Mouse (Mus musculus) neural tube, embryonic 13.5 days (tissue): Measurements from ENCODE around the gene Itgb5. TPM values are rescaled to one million over a fixed set of nuclear protein-coding genes. Genes with fewer than 3 reads are reported as not detected.

Source experiments
- ATAC-seq: fragments of 200-750 bp; cut with Nextera tagmentation; 2 replicates; pipeline ENCODE4 v1.8.0; 2017; ENCODE audit warnings: low read depth, mild to moderate bottlenecking, moderate TSS enrichment, moderate library complexity
- H3K27ac ChIP-seq: fragments of 300-500 bp; sonication (generic); replicated peaks from 2 replicates; pipeline ENCODE4 v1.5.1; 2015; ENCODE audit warnings: moderate library complexity, mild to moderate bottlenecking, inconsistent platforms
- H3K27me3 ChIP-seq: fragments of 300-500 bp; sonication (generic); 2 replicates; pipeline ENCODE4 v1.6.1; 2015; ENCODE audit warnings: mild to moderate bottlenecking, inconsistent platforms
- H3K36me3 ChIP-seq: fragments of 300-500 bp; sonication (generic); 2 replicates; pipeline ENCODE4 v1.6.1; 2015; ENCODE audit warnings: mild to moderate bottlenecking, inconsistent platforms
- H3K4me1 ChIP-seq: fragments of 300-500 bp; sonication (generic); replicated peaks from 2 replicates; pipeline ENCODE4 v1.6.1; 2015; ENCODE audit warnings: inconsistent platforms
- H3K4me2 ChIP-seq: fragments of 300-500 bp; sonication (generic); 2 replicates; pipeline ENCODE4 v1.6.1; 2015; ENCODE audit warnings: inconsistent platforms, mild to moderate bottlenecking, moderate library complexity
- H3K4me3 ChIP-seq: fragments of 300-500 bp; sonication (generic); 2 replicates; pipeline ENCODE4 v1.5.1; 2015; ENCODE audit warnings: mild to moderate bottlenecking, inconsistent platforms
- H3K9ac ChIP-seq: fragments of 300-500 bp; sonication (generic); 2 replicates; pipeline ENCODE4 v1.6.1; 2015; ENCODE audit warnings: moderate library complexity, mild to moderate bottlenecking, inconsistent platforms
- H3K9me3 ChIP-seq: fragments of 300-500 bp; sonication (generic); 2 replicates; pipeline ENCODE4 v1.6.1; 2016; ENCODE audit warnings: inconsistent platforms
- WGBS: fragments of 180-500 bp; shearing (Covaris S2); methylation state at CpG from one replicate; pipeline ENCODE4 v1.1.7; 2015; 5-methylcytosine and 5-hydroxymethylcytosine counted together
- polyA plus RNA-seq: library from polyadenylated mRNA; unstranded; fragments of >200 nt; fragmentation: Nextera tagmentation; extraction: Ambion mirVana; gene quantifications from 2 replicates; pipeline ENCODE4 v1.2.1, GENCODE M21; 2015

Gene Itgb5
- polyA plus RNA-seq, 1 experiment from 2014 or later: 21.1 TPM

GRCm38 (mm10) chr16:33936885-33937284, 107.4 kb downstream of the Itgb5 start:
- Histone ChIP-seq H3K4me2 (no peak overlapping the region), H3K9me3 (no peaks in the 10 kb centered on the region), H3K27ac (no peak overlapping the region), H3K36me3 (no peaks in the 10 kb centered on the region), H3K27me3 (0 out of 2 replicates have a peak, but pooled peaks cover 3% of the 10 kb centered on the region), H3K4me1 (peaks cover 34% of the 10 kb centered on the region), H3K9ac (no peak overlapping the region), H3K4me3 (no peak overlapping the region)
- no peak for ATAC-seq
- 91% methylated on average over 4 of the region's 4 CpGs for WGBS

GRCm38 (mm10) chr16:33937567-33937966, 108.1 kb downstream of the Itgb5 start:
- Histone ChIP-seq H3K27ac (no peak overlapping the region), H3K9me3 (no peaks in the 10 kb centered on the region), H3K27me3 (0 out of 2 replicates have a peak, but pooled peaks cover 3% of the 10 kb centered on the region), H3K36me3 (no peaks in the 10 kb centered on the region), H3K4me3 (no peak overlapping the region), H3K4me1 (peaks cover 41% of the 10 kb centered on the region), H3K4me2 (no peak overlapping the region), H3K9ac (no peak overlapping the region)
- WGBS: 88% methylated on average over 8 of the region's 8 CpGs
- no peak for ATAC-seq

DNA sequence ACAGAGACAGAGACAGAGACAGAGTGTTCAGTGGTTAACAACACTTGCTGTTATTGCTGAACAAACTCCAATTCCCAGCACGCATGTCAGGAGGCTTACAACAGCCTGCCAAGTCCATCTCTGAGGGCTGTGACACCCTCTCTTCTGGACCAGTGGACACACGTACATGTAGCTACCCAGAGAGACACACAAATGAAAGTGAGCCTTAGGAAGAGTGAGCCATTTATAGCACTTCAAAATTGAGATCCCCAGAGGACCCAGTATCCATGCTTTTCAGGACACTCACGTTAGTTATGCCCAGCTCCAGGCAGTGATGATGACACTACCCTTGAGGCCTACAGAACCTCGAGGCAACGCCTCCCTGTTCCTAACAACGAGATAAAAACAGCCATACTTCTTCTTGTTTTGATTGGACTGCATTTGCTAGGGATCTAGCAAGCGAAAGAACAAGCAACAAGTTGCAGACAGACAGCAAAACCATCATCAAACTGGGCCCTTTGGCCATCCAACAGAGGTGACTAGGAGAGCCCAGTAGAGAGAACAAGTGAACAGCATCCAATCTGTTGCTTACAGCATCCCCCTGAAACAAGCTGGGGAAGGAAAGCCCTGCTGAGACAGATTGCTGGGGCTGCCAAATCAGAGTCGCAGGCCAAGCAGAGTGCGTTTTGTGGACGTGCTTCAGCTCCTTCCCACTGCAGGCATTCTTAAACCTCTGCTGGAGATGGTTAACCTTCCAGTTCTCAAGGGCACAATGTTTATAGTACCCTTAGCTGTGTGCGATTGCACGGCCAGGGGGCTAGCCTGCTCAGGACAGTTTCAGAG, 109.1 kb downstream of the Itgb5 start:
- no peaks in the 10 kb centered on the region for H3K36me3 ChIP-seq
- H3K4me3 ChIP-seq: no peak overlapping the region
- no peak overlapping the region for H3K4me2 ChIP-seq
- H3K4me1 ChIP-seq: peaks cover 43% of the 10 kb centered on the region
- ATAC-seq: no peak
- 0 out of 2 replicates have a peak, but pooled peaks cover 3% of the 10 kb centered on the region for H3K27me3 ChIP-seq
- H3K9me3 ChIP-seq: no peaks in the 10 kb centered on the region
- H3K9ac ChIP-seq: no peak overlapping the region
- 69% methylated on average over 12 of the region's 12 CpGs for WGBS
- no peak overlapping the region for H3K27ac ChIP-seq

- 0 out of 2 replicates have a peak, but pooled peaks cover 3% of the 10 kb centered on the region for H3K27me3 ChIP-seq
- ATAC-seq: no peak
- no peak overlapping the region for H3K9ac ChIP-seq
- no peak overlapping the region for H3K27ac ChIP-seq
- no peak overlapping the region for H3K4me3 ChIP-seq
- H3K4me2 ChIP-seq: no peak overlapping the region
- H3K4me1 ChIP-seq: peaks cover 39% of the 10 kb centered on the region
- no peaks in the 10 kb centered on the region for H3K9me3 ChIP-seq
- 78% methylated on average over 2 of the region's 2 CpGs for WGBS
- no peaks in the 10 kb centered on the region for H3K36me3 ChIP-seq
Observed at GRCm38 (mm10) chr16:33939133-33939531, 109.7 kb downstream of the Itgb5 start.

DNA sequence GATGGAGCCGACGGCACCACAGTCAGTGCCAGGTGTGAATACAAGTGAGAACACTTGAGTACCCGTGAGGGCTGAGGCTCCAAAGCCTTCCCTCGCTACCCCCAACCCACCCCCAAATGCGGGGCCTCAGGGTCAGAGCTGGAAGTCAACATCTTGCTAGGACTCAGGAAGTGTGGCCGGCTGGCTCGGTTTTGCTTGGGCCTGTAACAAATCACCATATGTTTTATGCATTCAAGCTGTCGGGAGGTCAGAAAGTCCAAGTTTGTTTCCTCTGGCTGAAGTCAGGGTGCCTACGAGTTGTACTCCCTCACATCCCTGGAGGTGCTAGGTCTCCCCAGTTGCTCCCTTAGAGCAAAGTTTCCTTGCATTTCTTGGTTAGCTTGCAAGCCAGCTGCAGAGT, 110.2 kb downstream of the Itgb5 start:
- Histone ChIP-seq H3K9me3 (no peaks in the 10 kb centered on the region), H3K36me3 (no peaks in the 10 kb centered on the region), H3K27me3 (0 out of 2 replicates have a peak, but pooled peaks cover 3% of the 10 kb centered on the region), H3K27ac (no peak overlapping the region), H3K9ac (no peak overlapping the region), H3K4me1 (peaks cover 38% of the 10 kb centered on the region), H3K4me3 (no peak overlapping the region), H3K4me2 (no peak overlapping the region)
- 70% methylated on average over 9 of the region's 9 CpGs for WGBS
- no peak for ATAC-seq

DNA sequence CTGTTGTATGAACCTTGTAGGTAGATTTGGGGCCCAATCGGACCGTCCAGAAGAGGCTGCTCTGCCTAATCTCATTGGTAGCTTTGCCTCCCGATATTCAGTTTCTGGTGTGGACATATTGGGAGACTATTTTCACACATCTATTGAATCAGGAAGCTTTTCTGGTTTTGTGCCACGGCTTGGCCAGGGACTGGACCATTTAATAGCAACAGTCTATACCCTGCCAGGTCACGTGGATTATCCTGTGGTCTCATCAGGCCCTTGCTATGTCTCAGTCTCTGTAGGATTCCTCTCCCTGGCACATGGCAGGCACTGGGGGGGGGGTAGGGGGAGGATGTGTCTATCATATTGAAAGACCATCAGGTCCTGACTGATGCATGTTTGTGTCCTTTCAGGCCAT, 110.6 kb downstream of the Itgb5 start:
- 0 out of 2 replicates have a peak, but pooled peaks cover 3% of the 10 kb centered on the region for H3K27me3 ChIP-seq
- 84% methylated on average over 5 of the region's 5 CpGs for WGBS
- H3K36me3 ChIP-seq: no peaks in the 10 kb centered on the region
- no peak overlapping the region for H3K9ac ChIP-seq
- H3K27ac ChIP-seq: no peak overlapping the region
- ATAC-seq: no peak
- H3K4me2 ChIP-seq: no peak overlapping the region
- peaks cover 38% of the 10 kb centered on the region for H3K4me1 ChIP-seq
- H3K9me3 ChIP-seq: no peaks in the 10 kb centered on the region
- no peak overlapping the region for H3K4me3 ChIP-seq

- ATAC-seq: peak; percentile 33
- Histone ChIP-seq H3K36me3 (no peaks in the 10 kb centered on the region), H3K4me2 (no peak overlapping the region), H3K4me3 (no peak overlapping the region), H3K4me1 (peaks cover 40% of the 10 kb centered on the region), H3K9ac (peak overlapping the region; percentile 22), H3K27me3 (no peaks in the 10 kb centered on the region), H3K27ac (peak overlapping the region; percentile 56; the same call in 1 of the 2 replicates), H3K9me3 (no peaks in the 10 kb centered on the region)
- WGBS: 61% methylated on average over 11 of the region's 11 CpGs
Observed at GRCm38 (mm10) chr16:33941271-33941781, 111.9 kb downstream of the Itgb5 start.

DNA sequence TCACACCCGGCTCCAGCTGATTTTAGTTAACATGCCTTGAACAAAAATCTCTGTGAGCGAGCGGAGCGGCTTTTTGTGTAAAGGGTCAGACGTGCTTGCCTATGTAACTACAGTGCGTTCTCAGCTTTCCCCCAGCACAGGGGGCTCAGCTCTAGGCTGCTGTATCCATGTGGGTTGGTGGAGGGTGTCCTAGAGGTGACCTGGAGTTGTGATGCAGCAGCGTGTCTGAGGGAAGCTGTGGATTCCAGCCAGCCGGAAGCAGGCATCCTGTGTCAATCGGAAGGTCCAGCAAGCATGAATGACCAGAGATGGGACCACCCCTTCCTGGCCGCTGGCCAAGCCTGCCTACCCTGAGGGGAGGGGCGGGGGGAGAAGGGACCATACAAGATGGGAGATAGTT, 112.9 kb downstream of the Itgb5 start:
- Histone ChIP-seq H3K27ac (no peak overlapping the region), H3K9me3 (no peaks in the 10 kb centered on the region), H3K9ac (no peak overlapping the region), H3K4me1 (peaks cover 40% of the 10 kb centered on the region), H3K4me3 (no peak overlapping the region), H3K4me2 (no peak overlapping the region), H3K27me3 (no peaks in the 10 kb centered on the region), H3K36me3 (no peaks in the 10 kb centered on the region)
- WGBS: 58% methylated on average over 11 of the region's 11 CpGs
- no peak for ATAC-seq

DNA sequence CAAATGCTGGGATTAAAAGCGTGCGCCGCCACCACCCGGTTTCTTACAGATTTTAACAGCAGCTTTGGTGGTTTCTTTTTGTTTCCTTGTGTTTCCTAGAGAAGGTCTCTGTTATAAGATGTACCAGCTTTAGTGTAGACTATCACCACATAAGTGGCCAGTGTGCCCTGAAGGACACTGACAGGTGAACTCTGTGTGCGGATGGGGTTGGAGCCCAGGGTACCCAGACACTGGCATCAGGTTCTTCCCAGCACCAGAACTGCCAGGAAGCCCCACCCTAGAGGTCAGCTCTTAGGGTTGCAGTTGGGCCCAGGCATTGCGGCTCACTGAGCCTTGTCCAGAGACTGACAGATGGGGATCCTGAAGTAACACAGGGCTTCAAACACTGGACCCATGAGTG, 113.9 kb downstream of the Itgb5 start:
- no peak for ATAC-seq
- no peak overlapping the region for H3K27ac ChIP-seq
- H3K4me2 ChIP-seq: no peak overlapping the region
- H3K36me3 ChIP-seq: no peaks in the 10 kb centered on the region
- no peak overlapping the region for H3K9ac ChIP-seq
- 96% methylated on average over 6 of the region's 6 CpGs for WGBS
- no peaks in the 10 kb centered on the region for H3K27me3 ChIP-seq
- H3K9me3 ChIP-seq: no peaks in the 10 kb centered on the region
- no peak overlapping the region for H3K4me3 ChIP-seq
- H3K4me1 ChIP-seq: peaks cover 40% of the 10 kb centered on the region

DNA sequence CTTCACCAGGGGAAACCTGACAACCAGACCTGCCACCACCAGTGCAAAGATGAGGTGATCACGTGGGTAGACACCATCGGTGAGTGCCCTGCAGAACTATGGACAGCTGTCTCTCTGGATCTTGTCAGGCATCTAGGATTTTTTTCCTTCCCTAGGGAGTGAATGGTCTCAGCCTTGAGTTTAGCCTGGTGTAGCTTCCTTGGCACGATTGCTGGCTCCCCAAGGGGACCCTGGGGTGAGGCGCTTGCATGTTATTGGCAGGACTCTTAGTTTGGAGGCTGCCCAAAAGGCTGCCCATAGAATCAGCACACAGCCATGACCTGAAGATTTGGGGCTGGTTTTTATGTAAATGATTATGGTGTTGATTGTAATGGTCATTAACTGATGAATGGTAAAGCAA, 114.7 kb downstream of the Itgb5 start:
- 80% methylated on average over 4 of the region's 4 CpGs for WGBS
- no peak overlapping the region for H3K4me3 ChIP-seq
- H3K27me3 ChIP-seq: no peaks in the 10 kb centered on the region
- no peak overlapping the region for H3K27ac ChIP-seq
- no peaks in the 10 kb centered on the region for H3K36me3 ChIP-seq
- no peak overlapping the region for H3K9ac ChIP-seq
- H3K4me2 ChIP-seq: no peak overlapping the region
- H3K4me1 ChIP-seq: peaks cover 35% of the 10 kb centered on the region
- no peak for ATAC-seq
- no peaks in the 10 kb centered on the region for H3K9me3 ChIP-seq

- H3K9ac ChIP-seq: no peak overlapping the region
- H3K27ac ChIP-seq: no peak overlapping the region
- peaks cover 34% of the 10 kb centered on the region for H3K4me1 ChIP-seq
- no peak overlapping the region for H3K4me3 ChIP-seq
- no peaks in the 10 kb centered on the region for H3K9me3 ChIP-seq
- no peaks in the 10 kb centered on the region for H3K27me3 ChIP-seq
- no peak for ATAC-seq
- WGBS: 49% methylated on average over 6 of the region's 6 CpGs
- H3K4me2 ChIP-seq: no peak overlapping the region
- H3K36me3 ChIP-seq: no peaks in the 10 kb centered on the region
Observed at GRCm38 (mm10) chr16:33944772-33945171, 115.3 kb downstream of the Itgb5 start.

DNA sequence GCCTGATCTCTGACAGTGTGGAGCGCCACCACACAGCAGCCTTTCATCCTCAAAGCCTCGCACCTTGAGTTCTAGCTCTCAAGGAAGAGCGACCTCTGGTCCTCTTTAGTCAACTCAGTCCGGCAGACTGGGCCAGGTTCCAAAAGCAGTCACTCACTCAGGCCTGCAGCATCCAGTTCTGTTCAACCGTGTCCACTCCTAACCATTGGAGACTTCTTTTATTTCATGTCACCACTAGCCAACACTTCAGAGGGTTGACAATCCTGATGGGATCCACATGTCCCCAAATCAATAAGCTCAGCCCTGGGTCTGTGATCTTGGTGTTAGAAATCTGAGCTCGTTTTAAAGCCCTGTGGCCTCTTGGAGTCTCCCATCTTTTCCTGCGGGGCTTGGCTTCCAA, 116.6 kb downstream of the Itgb5 start:
- 77% methylated on average over 7 of the region's 7 CpGs for WGBS
- Histone ChIP-seq H3K27ac (no peak overlapping the region), H3K4me2 (no peak overlapping the region), H3K4me3 (no peak overlapping the region), H3K9ac (no peak overlapping the region), H3K9me3 (no peaks in the 10 kb centered on the region), H3K36me3 (no peaks in the 10 kb centered on the region), H3K27me3 (no peaks in the 10 kb centered on the region), H3K4me1 (peaks cover 29% of the 10 kb centered on the region)
- ATAC-seq: no peak
